Mouse (Mus musculus) lung, embryonic 15.5 days (tissue): ENCODE data around the gene Elmod3. TPM values are rescaled to one million over a fixed set of nuclear protein-coding genes. Genes with fewer than 3 reads are reported as not detected.
A peak's percentile ranks its signal among the peaks of the same experiment; 100 is the strongest.

ENCODE experiments used
- ATAC-seq: fragments of 200-750 bp; cut with Nextera tagmentation; 2 replicates; pipeline ENCODE4 v1.8.0; 2017; ENCODE audit warnings: moderate number of reproducible peaks, borderline replicate concordance; ENCODE audit not compliant: low FRiP score, low TSS enrichment; ENCODE audit errors: extremely low read depth
- H3K27ac ChIP-seq: fragments of 300-500 bp; sonication (generic); 2 replicates; pipeline ENCODE4 v1.5.1; 2015; ENCODE audit warnings: moderate library complexity, mild to moderate bottlenecking, inconsistent platforms
- H3K27me3 ChIP-seq: fragments of 300-500 bp; sonication (generic); 2 replicates; pipeline ENCODE4 v1.6.1; 2015; ENCODE audit warnings: inconsistent platforms
- H3K36me3 ChIP-seq: fragments of 300-500 bp; sonication (generic); 2 replicates; pipeline ENCODE4 v1.6.1; 2015; ENCODE audit warnings: inconsistent platforms
- H3K4me1 ChIP-seq: fragments of 300-500 bp; sonication (generic); 2 replicates; pipeline ENCODE4 v1.6.1; 2015; ENCODE audit warnings: inconsistent platforms
- H3K4me2 ChIP-seq: fragments of 300-500 bp; sonication (generic); 2 replicates; pipeline ENCODE4 v1.6.1; 2015; ENCODE audit warnings: inconsistent platforms, mild to moderate bottlenecking, moderate library complexity
- H3K4me3 ChIP-seq: fragments of 300-500 bp; sonication (generic); 2 replicates; pipeline ENCODE4 v1.5.1; 2015; ENCODE audit warnings: mild to moderate bottlenecking, inconsistent platforms
- H3K9ac ChIP-seq: fragments of 300-500 bp; sonication (generic); 2 replicates; pipeline ENCODE4 v1.6.1; 2015; ENCODE audit warnings: inconsistent platforms
- H3K9me3 ChIP-seq: fragments of 300-500 bp; sonication (generic); 2 replicates; pipeline ENCODE4 v1.6.1; 2016; ENCODE audit warnings: inconsistent platforms
- WGBS: fragments of 180-500 bp; shearing (Covaris S2); methylation state at CpG from one replicate; pipeline ENCODE4 v1.1.7; 2015; 5-methylcytosine and 5-hydroxymethylcytosine counted together
- polyA plus RNA-seq: library from polyadenylated mRNA; unstranded; fragments of >200 nt; fragmentation: Nextera tagmentation; extraction: Ambion mirVana; gene quantifications from 2 replicates; pipeline ENCODE4 v1.2.1, GENCODE M21; 2015

The Elmod3 gene
- polyA plus RNA-seq, 1 experiment from 2014 or later = 17.7 TPM

DNA sequence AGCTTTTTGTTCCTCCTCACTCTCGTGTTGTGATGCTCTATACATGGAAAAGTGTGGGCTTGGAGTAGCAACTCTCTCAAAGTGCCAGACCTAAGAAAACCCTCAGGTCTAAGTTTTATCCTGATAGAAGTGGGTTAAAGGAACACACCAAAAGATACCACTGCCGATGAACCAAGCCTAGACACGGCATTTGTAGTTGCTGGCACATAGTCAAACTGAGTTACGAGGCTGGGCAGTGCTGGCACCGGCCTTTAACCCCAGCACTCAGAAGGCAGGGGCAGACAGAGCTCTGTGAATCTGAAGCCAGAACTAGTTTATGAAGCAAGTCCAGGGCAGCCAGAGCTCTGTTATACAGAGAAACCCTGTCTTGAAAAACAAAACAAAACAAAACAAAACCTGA, 9.5 kb upstream of the Elmod3 start:
- peaks cover 60% of the 10 kb centered on the region for H3K36me3 ChIP-seq
- no peak overlapping the region for H3K9ac ChIP-seq
- no peak overlapping the region for H3K4me3 ChIP-seq
- H3K4me1 ChIP-seq = no peaks in the 10 kb centered on the region
- no peak overlapping the region for H3K4me2 ChIP-seq
- ATAC-seq = no peak
- H3K9me3 ChIP-seq = no peaks in the 10 kb centered on the region
- no peaks in the 10 kb centered on the region for H3K27me3 ChIP-seq
- WGBS = 82% methylated on average over 5 of the region's 5 CpGs
- H3K27ac ChIP-seq = no peak overlapping the region

DNA sequence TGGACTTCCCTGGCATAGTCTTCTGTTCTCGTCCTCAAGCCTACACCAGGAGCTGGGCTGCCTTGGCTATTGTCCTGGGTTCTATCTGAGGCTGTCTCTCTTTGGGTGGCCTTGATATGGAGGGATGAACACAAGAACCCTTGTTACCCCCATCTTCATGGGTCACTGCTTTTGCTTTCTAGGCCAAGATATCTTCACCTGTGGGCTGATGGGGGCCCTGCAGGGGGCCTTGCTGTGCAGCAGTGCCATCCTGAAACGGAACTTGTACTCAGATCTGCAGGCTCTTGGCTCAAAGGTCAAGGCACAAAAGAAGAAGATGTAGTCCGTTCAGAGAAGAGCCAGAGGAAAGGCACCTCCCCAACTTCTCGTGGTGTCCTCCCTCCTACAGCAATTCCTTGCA, 8.8 kb upstream of the Elmod3 start:
- peaks cover 60% of the 10 kb centered on the region for H3K36me3 ChIP-seq
- 82% methylated on average over 4 of the region's 4 CpGs for WGBS

DNA sequence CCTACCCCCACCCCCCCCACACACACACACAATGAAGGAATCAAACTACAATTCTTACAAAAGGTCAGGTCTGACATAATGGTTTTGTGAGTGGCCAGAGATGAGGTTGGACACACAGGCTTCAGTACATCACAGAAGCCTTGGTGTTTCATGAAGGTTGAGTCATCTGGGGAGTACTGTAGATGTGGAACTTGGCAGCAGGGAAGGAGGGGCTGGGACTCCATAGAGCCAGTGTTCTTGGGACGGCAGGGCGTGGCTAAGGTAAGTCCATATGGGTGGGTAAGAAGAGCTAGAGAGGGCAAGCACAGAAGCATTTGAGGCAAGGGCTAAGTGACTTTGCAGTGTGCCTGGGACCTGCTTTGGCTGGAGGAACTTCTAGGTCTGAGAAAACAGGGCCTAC, 5.9 kb upstream of the Elmod3 start:
- 71% methylated on average over 2 of the region's 2 CpGs for WGBS
- Histone ChIP-seq H3K27me3 (no peaks in the 10 kb centered on the region), H3K27ac (no peak overlapping the region), H3K4me3 (no peak overlapping the region), H3K4me1 (peaks cover 5% of the 10 kb centered on the region; the same call in 1 of the 2 replicates), H3K36me3 (peaks cover 32% of the 10 kb centered on the region), H3K4me2 (no peak overlapping the region), H3K9me3 (no peaks in the 10 kb centered on the region), H3K9ac (no peak overlapping the region)
- no peak for ATAC-seq

More for the DNA sequence above, 8.8 kb upstream of the Elmod3 start:
- ATAC-seq = no peak
- H3K4me2 ChIP-seq = no peak overlapping the region
- H3K9ac ChIP-seq = no peak overlapping the region
- H3K4me3 ChIP-seq = no peak overlapping the region
- no peak overlapping the region for H3K27ac ChIP-seq
- H3K4me1 ChIP-seq = no peaks in the 10 kb centered on the region
- no peaks in the 10 kb centered on the region for H3K27me3 ChIP-seq
- H3K9me3 ChIP-seq = no peaks in the 10 kb centered on the region

DNA sequence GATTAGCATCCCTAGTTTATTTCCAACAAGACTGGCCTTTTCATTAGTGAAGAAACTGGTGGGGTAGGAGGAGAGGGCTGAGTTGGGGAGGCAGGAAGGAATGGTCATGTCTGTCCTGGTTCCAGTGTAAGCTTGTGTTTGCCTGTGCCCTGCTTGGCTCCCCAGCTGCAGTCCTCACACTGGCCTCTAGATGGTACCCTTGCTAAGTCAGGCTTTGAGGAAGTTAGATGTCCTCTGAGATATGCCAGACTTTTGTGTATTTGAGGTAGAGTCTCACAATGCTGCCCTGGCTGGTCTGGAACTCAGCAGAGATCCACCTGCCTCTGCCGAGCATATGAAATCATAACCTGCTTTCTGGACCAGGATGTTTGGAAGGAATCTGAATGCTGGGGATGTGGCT, 3.5 kb upstream of the Elmod3 start:
- H3K27me3 ChIP-seq = no peaks in the 10 kb centered on the region
- WGBS = 46% methylated on average over 1 of the region's 1 CpGs
- no peak for ATAC-seq
- H3K9me3 ChIP-seq = no peaks in the 10 kb centered on the region
- no peak overlapping the region for H3K9ac ChIP-seq
- H3K4me2 ChIP-seq = no peak overlapping the region
- H3K27ac ChIP-seq = no peak overlapping the region
- no peak overlapping the region for H3K4me3 ChIP-seq
- H3K4me1 ChIP-seq = peaks cover 18% of the 10 kb centered on the region
- H3K36me3 ChIP-seq = peaks cover 19% of the 10 kb centered on the region

DNA sequence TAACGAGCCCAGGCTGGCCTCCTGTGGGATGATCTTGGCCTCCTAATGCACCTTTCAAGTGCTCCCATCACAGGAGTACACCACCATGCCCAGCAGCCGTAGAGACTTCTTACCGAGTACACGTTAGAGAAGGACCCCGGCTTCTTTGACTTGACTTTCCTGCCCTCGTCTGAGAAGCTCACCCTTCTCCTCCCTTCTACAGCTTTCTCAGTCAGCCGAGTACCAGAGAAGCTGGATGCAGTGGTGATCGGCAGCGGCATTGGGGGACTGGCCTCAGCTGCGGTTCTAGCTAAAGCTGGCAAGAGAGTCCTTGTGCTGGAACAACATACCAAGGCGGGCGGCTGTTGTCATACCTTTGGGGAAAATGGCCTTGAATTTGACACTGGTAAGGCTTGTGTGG, 2.6 kb upstream of the Elmod3 start:
- Histone ChIP-seq H3K9me3 (no peaks in the 10 kb centered on the region), H3K36me3 (peaks cover 9% of the 10 kb centered on the region), H3K4me1 (peaks cover 24% of the 10 kb centered on the region), H3K27me3 (no peaks in the 10 kb centered on the region), H3K4me2 (no peak overlapping the region), H3K9ac (no peak overlapping the region), H3K4me3 (no peak overlapping the region), H3K27ac (no peak overlapping the region)
- 81% methylated on average over 12 of the region's 12 CpGs for WGBS
- no peak for ATAC-seq

DNA sequence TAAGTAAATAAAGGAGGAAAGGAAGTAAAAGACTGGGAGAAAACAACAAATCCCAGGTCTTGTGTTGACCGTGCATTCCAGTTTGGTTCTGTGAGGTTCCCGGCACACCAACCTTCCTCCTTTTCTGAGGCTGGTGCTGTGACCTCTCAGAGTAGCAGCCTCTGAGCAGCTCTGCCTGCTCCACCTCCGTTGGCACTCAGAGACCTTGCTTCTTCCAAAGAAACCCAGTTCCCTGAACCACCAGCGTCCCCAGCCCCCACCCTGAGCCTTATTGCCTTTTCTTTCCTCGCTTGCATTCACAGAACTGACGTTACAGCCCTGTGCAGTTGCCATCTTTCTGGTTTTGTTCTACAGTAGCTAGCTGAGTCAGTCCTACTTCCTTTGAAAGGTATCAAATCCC, 2.0 kb upstream of the Elmod3 start:
- WGBS = 79% methylated on average over 6 of the region's 6 CpGs
- H3K4me1 ChIP-seq = peaks cover 24% of the 10 kb centered on the region
- no peaks in the 10 kb centered on the region for H3K9me3 ChIP-seq
- no peak for ATAC-seq
- H3K4me3 ChIP-seq = no peak overlapping the region
- no peak overlapping the region for H3K27ac ChIP-seq
- H3K27me3 ChIP-seq = no peaks in the 10 kb centered on the region
- no peak overlapping the region for H3K4me2 ChIP-seq
- peaks cover 4% of the 10 kb centered on the region; the same call in 1 of the 2 replicates for H3K36me3 ChIP-seq
- no peak overlapping the region for H3K9ac ChIP-seq

DNA sequence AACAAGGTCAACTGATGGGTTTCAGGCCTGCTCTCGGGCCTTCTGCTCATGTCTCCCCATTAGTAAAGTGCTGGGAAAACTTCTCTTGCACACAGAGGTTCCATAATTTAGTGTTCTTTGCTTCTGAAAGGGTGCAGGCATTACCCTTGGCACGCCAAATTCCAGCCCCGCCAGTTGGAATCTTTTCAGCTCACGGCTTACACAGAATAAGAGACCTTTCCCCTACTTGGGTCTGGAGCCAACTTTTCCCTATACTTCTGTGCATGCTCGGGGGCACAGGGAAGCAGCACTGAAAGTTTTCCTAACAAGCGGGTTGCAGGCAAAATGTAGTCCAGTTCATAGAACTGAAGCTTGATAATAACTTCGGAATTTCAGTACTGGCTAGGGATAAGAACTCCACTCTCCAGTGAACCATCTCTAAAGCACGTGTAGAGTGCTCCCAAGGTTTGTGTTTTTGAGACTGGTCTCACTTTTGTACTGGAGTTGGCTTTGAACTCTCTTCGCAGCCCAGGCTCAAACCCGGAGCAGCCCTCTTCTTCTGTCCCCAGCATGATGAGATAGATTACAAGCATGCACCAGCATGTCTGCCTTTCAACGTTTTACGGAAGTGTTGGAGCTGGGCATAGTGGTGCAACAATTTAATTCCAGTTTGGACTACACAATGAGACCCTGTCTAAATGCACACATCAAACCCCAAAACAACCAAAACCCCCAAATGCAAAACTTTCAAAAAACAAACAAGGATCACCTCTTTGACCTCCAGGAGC, 761 bp upstream of the Elmod3 start:
- Histone ChIP-seq H3K4me3 (peak overlapping the region; percentile 67), H3K9ac (peak overlapping the region; percentile 51), H3K27me3 (no peaks in the 10 kb centered on the region), H3K4me2 (peak overlapping the region; percentile 72), H3K27ac (peak overlapping the region; percentile 81), H3K4me1 (peaks cover 24% of the 10 kb centered on the region), H3K9me3 (no peaks in the 10 kb centered on the region), H3K36me3 (0 out of 2 replicates have a peak, but pooled peaks cover under 1% of the 10 kb centered on the region)
- peak; percentile 39 for ATAC-seq
- 33% methylated on average over 12 of the region's 12 CpGs for WGBS

DNA sequence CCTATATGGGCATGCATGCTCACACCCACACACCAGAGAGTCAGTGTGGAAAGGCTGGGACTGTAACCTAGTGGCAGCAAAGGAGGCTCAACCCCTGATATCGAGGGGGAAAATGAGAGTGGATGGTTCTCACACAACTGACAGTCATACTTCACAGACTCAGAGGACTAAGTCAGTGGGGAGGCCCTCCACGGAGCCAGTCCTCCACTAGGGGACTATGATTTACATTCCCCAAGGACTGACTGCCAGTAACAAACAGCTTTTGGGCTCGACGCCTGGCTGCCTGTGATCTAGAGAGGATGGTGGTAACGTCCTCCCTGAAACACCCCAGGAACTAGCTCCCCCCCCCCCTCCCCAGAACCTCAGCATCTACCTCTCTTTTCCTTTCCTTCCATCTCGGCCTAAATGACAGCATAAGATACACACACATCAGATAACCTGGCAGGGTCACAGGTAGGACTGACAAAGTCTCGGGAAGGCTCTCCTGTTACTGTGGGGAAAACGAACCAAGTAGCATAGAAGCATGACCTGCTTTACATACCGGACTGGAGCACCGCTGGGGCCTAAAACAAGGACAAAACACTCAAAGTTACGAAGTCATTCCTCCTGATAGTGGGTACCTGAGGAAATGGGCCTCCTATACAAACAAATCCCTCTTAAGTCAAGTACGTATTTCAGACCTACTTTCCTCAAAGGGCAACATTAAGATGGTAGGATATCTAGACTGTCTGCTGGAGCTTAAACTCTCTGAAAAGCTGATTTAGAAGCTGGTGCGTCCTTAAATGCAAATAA, 934 bp downstream of the Elmod3 start:
- ATAC-seq = no peak
- Histone ChIP-seq H3K9ac (peak overlapping the region; percentile 71), H3K27ac (peak overlapping the region; percentile 68), H3K4me1 (peaks cover 24% of the 10 kb centered on the region), H3K4me3 (peak overlapping the region; percentile 67), H3K27me3 (no peaks in the 10 kb centered on the region), H3K9me3 (no peaks in the 10 kb centered on the region), H3K4me2 (peak overlapping the region; percentile 72), H3K36me3 (no peaks in the 10 kb centered on the region)
- WGBS = 23% methylated on average over 13 of the region's 13 CpGs

DNA sequence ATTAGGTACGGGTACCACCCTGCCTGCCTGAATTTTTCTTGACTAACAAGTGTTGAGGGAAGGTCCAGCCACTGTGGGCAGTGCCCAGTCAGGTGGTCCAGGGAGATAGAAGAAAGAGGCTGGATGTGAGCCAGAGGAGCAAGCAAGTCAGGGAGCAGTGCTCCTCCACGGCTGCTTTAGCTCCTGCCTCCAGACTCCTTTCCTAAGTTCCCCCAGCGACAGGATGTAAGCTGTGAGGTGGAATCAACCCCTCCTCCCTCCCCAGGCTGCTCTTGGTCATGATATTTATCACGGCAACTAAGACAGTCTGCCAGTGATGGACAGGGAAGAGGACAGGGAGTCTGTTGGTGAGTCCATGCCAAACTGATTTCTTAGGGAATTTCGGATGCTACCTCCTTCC, 4.3 kb downstream of the Elmod3 start:
- Histone ChIP-seq H3K4me1 (peaks cover 17% of the 10 kb centered on the region), H3K4me2 (no peak overlapping the region), H3K27me3 (no peaks in the 10 kb centered on the region), H3K4me3 (no peak overlapping the region), H3K36me3 (no peaks in the 10 kb centered on the region), H3K9me3 (no peaks in the 10 kb centered on the region), H3K9ac (no peak overlapping the region), H3K27ac (no peak overlapping the region)
- WGBS = 44% methylated on average over 5 of the region's 5 CpGs
- no peak for ATAC-seq

DNA sequence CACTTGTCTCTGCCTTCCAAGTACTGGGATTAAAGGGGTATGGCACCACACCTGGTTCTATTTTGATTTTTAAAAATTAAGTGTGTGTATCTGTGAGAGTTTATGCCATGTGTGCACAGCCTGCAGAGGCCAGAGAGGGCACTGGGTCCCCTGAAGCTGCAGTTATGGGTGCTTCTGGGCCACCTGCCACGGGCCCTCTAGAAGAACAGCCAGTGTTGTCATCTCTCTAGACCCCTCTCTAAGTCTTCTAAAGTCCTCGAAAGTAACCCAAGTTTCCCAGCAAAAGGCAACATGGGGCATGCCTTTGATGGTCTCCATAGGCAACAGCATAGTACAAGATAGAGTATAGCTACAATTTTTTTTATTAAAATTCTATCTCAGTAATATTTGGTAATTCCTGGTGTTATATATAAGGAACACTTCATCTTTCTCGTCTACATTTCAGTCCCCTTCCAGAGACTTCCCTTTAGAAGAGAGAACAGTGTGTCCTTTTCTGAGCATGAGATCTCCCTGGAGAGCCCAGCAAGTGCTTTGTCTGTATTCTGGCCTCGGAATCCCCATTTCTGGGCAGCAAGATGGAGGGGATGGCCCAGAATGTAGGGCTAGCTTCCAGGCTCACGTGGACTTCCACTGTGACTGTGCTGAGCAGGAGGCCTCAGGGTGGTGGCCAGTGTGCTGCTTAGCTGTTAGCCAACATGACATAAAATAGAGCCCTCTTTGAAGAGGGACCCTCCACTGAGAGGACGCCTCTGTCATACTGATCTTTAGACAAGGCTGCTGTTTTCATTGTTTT, 5.0 kb downstream of the Elmod3 start:
- no peak overlapping the region for H3K9ac ChIP-seq
- no peak overlapping the region for H3K27ac ChIP-seq
- H3K4me1 ChIP-seq = peaks cover 17% of the 10 kb centered on the region
- no peak overlapping the region for H3K4me3 ChIP-seq
- 75% methylated on average over 6 of the region's 6 CpGs for WGBS
- no peak overlapping the region for H3K4me2 ChIP-seq
- no peak for ATAC-seq
- no peaks in the 10 kb centered on the region for H3K27me3 ChIP-seq
- H3K36me3 ChIP-seq = no peaks in the 10 kb centered on the region
- H3K9me3 ChIP-seq = no peaks in the 10 kb centered on the region

DNA sequence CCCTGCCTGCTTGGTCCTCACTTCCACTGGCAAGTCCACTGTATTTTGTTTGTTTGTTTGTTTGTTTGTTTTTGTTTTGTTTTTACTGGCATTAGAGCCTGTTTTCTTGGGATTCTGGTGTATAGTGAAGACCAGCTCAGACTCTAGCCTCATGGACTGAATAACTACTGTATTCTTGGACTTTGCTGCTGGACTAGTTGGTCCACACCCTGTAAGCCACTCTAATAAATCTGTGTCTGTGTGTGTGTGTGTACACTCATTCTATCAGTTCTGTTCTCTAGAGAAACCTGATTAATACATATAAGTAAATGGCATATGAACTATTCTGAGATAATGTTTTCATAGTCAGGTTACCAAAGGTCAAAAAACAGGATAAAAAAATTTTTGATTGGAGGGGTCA, 8.1 kb downstream of the Elmod3 start:
- ATAC-seq = no peak
- Histone ChIP-seq H3K4me1 (no peaks in the 10 kb centered on the region), H3K4me3 (no peak overlapping the region), H3K27ac (no peak overlapping the region), H3K4me2 (no peak overlapping the region), H3K9ac (no peak overlapping the region), H3K9me3 (no peaks in the 10 kb centered on the region), H3K27me3 (no peaks in the 10 kb centered on the region), H3K36me3 (no peaks in the 10 kb centered on the region; the same call in 1 of the 2 replicates)

DNA sequence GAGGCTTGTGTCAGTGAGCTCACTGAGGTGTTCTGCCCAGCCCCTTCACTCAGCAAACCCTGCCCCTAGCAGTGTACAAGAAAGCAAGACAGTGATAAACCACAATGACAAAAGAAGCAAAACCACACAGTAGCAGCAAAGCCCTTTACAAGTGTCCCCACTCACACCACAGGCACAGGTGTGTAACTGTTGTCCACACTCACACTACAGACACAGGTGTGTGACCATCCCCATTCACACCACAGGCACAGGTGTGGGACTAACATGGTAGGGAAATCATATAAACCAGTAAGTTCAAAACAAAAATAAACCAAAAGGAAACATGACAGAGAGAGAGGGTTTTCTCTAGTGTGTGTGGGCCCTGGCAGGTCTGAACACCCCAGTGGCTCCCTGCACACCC, 9.9 kb downstream of the Elmod3 start:
- Histone ChIP-seq H3K4me3 (no peak overlapping the region), H3K4me2 (no peak overlapping the region), H3K9ac (no peak overlapping the region), H3K4me1 (no peaks in the 10 kb centered on the region), H3K9me3 (no peaks in the 10 kb centered on the region), H3K36me3 (no peaks in the 10 kb centered on the region; the same call in 1 of the 2 replicates), H3K27ac (no peak overlapping the region), H3K27me3 (no peaks in the 10 kb centered on the region)
- ATAC-seq = no peak
